Mouse (Mus musculus): ENCODE measurements at regions not wholly inside any gene's neighbourhood (a gene's known extent, or its start where the extent isn't known, plus 50 kb on each side); places are given as distances from the start of the nearest gene placed in this dataset.

GRCm38 (mm10) chr13:44360016-44360415 lies 369.3 kb upstream of the Jarid2 start:
- Histone ChIP-seq H3K36me3 (replicated peaks; ENCODE audit: insufficient read depth, low read length) (no peaks in the 10 kb centered on the region), H3K27ac (ENCODE audit: low read depth) (no peak overlapping the region), H3K4me3 (ENCODE audit: low read depth, low read length) (no peak overlapping the region), H3K4me1 (ENCODE audit: insufficient read depth) (no peaks in the 10 kb centered on the region), H3K4me2 (ENCODE audit: low read depth, low read length) (no peak overlapping the region), H3K9me3 (ENCODE audit: low read length) (no peaks in the 10 kb centered on the region), H3K9ac (replicated peaks) (no peak overlapping the region), H3K27me3 (ENCODE audit: insufficient read depth, low read length) (no peaks in the 10 kb centered on the region)
- ATAC-seq (no peak), DNase-seq (no peak)
- 33% methylated on average over 5 of the region's 5 CpGs for WGBS (ENCODE audit: insufficient replicate concordance)
- no peak for TF ChIP-seq CTCF (IDR thresholded peaks at IDR 0.05; ENCODE audit: low read depth)
- TF ChIP-seq EP300 (IDR thresholded peaks at IDR 0.05; ENCODE audit: low read depth), result no peak

GRCm38 (mm10) chr13:44360725-44361290 lies 368.5 kb upstream of the Jarid2 start:
- Histone ChIP-seq H3K27me3 (ENCODE audit: insufficient read depth, low read length) (no peaks in the 10 kb centered on the region), H3K36me3 (replicated peaks; ENCODE audit: insufficient read depth, low read length) (no peaks in the 10 kb centered on the region), H3K9me3 (ENCODE audit: low read length) (no peaks in the 10 kb centered on the region), H3K27ac (ENCODE audit: low read depth) (no peak overlapping the region), H3K4me1 (ENCODE audit: insufficient read depth) (no peaks in the 10 kb centered on the region), H3K4me2 (ENCODE audit: low read depth, low read length) (no peak overlapping the region), H3K9ac (replicated peaks) (no peak overlapping the region), H3K4me3 (ENCODE audit: low read depth, low read length) (no peak overlapping the region)
- TF ChIP-seq EP300 (IDR thresholded peaks at IDR 0.05; ENCODE audit: low read depth), result no peak
- TF ChIP-seq CTCF (IDR thresholded peaks at IDR 0.05; ENCODE audit: low read depth), result no peak
- DNase-seq (no peak), ATAC-seq (no peak)
- 78% methylated on average over 15 of the region's 15 CpGs for WGBS (ENCODE audit: insufficient replicate concordance)

GRCm38 (mm10) chr13:44362293-44363005 lies 366.8 kb upstream of the Jarid2 start:
- ATAC-seq (no peak), DNase-seq (no peak)
- H3K27ac ChIP-seq (ENCODE audit: low read depth), result no peak overlapping the region
- no peaks in the 10 kb centered on the region for H3K36me3 ChIP-seq (replicated peaks; ENCODE audit: insufficient read depth, low read length)
- no peaks in the 10 kb centered on the region for H3K27me3 ChIP-seq (ENCODE audit: insufficient read depth, low read length)
- no peaks in the 10 kb centered on the region for H3K9me3 ChIP-seq (ENCODE audit: low read length)
- H3K9ac ChIP-seq (replicated peaks), result no peak overlapping the region
- WGBS (ENCODE audit: insufficient replicate concordance), result 76% methylated on average over 15 of the region's 15 CpGs
- no peak overlapping the region for H3K4me3 ChIP-seq (ENCODE audit: low read depth, low read length)
- no peak overlapping the region for H3K4me2 ChIP-seq (ENCODE audit: low read depth, low read length)
- TF ChIP-seq EP300 (IDR thresholded peaks at IDR 0.05; ENCODE audit: low read depth), result no peak
- TF ChIP-seq CTCF (IDR thresholded peaks at IDR 0.05; ENCODE audit: low read depth), result no peak
- no peaks in the 10 kb centered on the region for H3K4me1 ChIP-seq (ENCODE audit: insufficient read depth)

- H3K36me3 ChIP-seq (replicated peaks; ENCODE audit: insufficient read depth, low read length), result no peaks in the 10 kb centered on the region
- 57% methylated on average over 2 of the region's 2 CpGs for WGBS (ENCODE audit: insufficient replicate concordance)
- no peaks in the 10 kb centered on the region for H3K27me3 ChIP-seq (ENCODE audit: insufficient read depth, low read length)
- no peak for DNase-seq
- H3K9ac ChIP-seq (replicated peaks), result no peak overlapping the region
- H3K27ac ChIP-seq (ENCODE audit: low read depth), result no peak overlapping the region
- no peak overlapping the region for H3K4me3 ChIP-seq (ENCODE audit: low read depth, low read length)
- no peak for ATAC-seq
- no peak overlapping the region for H3K4me2 ChIP-seq (ENCODE audit: low read depth, low read length)
- no peaks in the 10 kb centered on the region for H3K4me1 ChIP-seq (ENCODE audit: insufficient read depth)
- H3K9me3 ChIP-seq (ENCODE audit: low read length), result no peaks in the 10 kb centered on the region
- no peak for TF ChIP-seq EP300 (IDR thresholded peaks at IDR 0.05; ENCODE audit: low read depth)
- TF ChIP-seq CTCF (IDR thresholded peaks at IDR 0.05; ENCODE audit: low read depth), result no peak
Observed at GRCm38 (mm10) chr13:44363016-44363415, 366.3 kb upstream of the Jarid2 start.

- 72% methylated on average over 7 of the region's 7 CpGs for WGBS (ENCODE audit: insufficient replicate concordance)
Observed at GRCm38 (mm10) chr13:44369301-44369700, 360.0 kb upstream of the Jarid2 start.

GRCm38 (mm10) chr13:44372361-44372877 lies 356.9 kb upstream of the Jarid2 start:
- TF ChIP-seq EP300 (IDR thresholded peaks at IDR 0.05; ENCODE audit: low read depth) (no peak), CTCF (IDR thresholded peaks at IDR 0.05; ENCODE audit: low read depth) (no peak)
- no peak overlapping the region for H3K9ac ChIP-seq (replicated peaks)
- ATAC-seq (no peak), DNase-seq (no peak)
- H3K27ac ChIP-seq (ENCODE audit: low read depth), result no peak overlapping the region
- H3K9me3 ChIP-seq (ENCODE audit: low read length), result no peaks in the 10 kb centered on the region
- WGBS (ENCODE audit: insufficient replicate concordance), result 45% methylated on average over 6 of the region's 6 CpGs
- no peak overlapping the region for H3K4me2 ChIP-seq (ENCODE audit: low read depth, low read length)
- H3K36me3 ChIP-seq (replicated peaks; ENCODE audit: insufficient read depth, low read length), result no peaks in the 10 kb centered on the region
- peaks cover 4% of the 10 kb centered on the region; the same call in 1 of the 2 replicates for H3K4me1 ChIP-seq (ENCODE audit: insufficient read depth)
- H3K27me3 ChIP-seq (ENCODE audit: insufficient read depth, low read length), result no peaks in the 10 kb centered on the region
- H3K4me3 ChIP-seq (ENCODE audit: low read depth, low read length), result no peak overlapping the region

More at GRCm38 (mm10) chr13:44369301-44369700, 360.0 kb upstream of the Jarid2 start:
- no peak overlapping the region for H3K27ac ChIP-seq (ENCODE audit: low read depth)
- no peak for TF ChIP-seq EP300 (IDR thresholded peaks at IDR 0.05; ENCODE audit: low read depth)
- no peak for TF ChIP-seq CTCF (IDR thresholded peaks at IDR 0.05; ENCODE audit: low read depth)
- no peak for DNase-seq
- no peaks in the 10 kb centered on the region for H3K27me3 ChIP-seq (ENCODE audit: insufficient read depth, low read length)
- H3K4me2 ChIP-seq (ENCODE audit: low read depth, low read length), result no peak overlapping the region
- H3K36me3 ChIP-seq (replicated peaks; ENCODE audit: insufficient read depth, low read length), result no peaks in the 10 kb centered on the region
- no peak for ATAC-seq
- H3K4me3 ChIP-seq (ENCODE audit: low read depth, low read length), result no peak overlapping the region
- no peaks in the 10 kb centered on the region for H3K9me3 ChIP-seq (ENCODE audit: low read length)
- H3K9ac ChIP-seq (replicated peaks), result no peak overlapping the region
- no peaks in the 10 kb centered on the region for H3K4me1 ChIP-seq (ENCODE audit: insufficient read depth)
